Mouse (Mus musculus) myocyte (in vitro differentiated cells): ENCODE measurements around the gene Ankmy1.

ENCODE experiments used
- MAX ChIP-seq: IDR thresholded peaks from one replicate; pipeline ENCODE4 v1.6.1; 2011; ENCODE audit warnings: low read depth, mild to moderate bottlenecking, control low read depth
- MYOD1 ChIP-seq, 3 experiments: IDR thresholded peaks; one replicate each; pipeline ENCODE4 v1.6.1; 2011; ENCODE audit warnings: control low read depth in 2 of 3, low read depth in 2 of 3, mild to moderate bottlenecking in 2 of 3, moderate library complexity in 1 of 3; ENCODE audit not compliant: insufficient read length in 2 of 3, control insufficient read depth in 1 of 3
- MYOG ChIP-seq, 3 experiments: IDR thresholded peaks; one replicate each; pipeline ENCODE4 v1.6.1; 2011; ENCODE audit warnings: control low read depth in 2 of 3, low read depth in 2 of 3, mild to moderate bottlenecking in 2 of 3; ENCODE audit not compliant: insufficient read length in 2 of 3, control insufficient read depth in 1 of 3, insufficient read depth in 1 of 3
- POLR2A ChIP-seq: IDR thresholded peaks from one replicate; pipeline ENCODE4 v1.6.1; 2011; ENCODE audit warnings: low read depth, mild to moderate bottlenecking, control low read depth, moderate library complexity; ENCODE audit not compliant: insufficient read length
- TCF12 ChIP-seq: IDR thresholded peaks from one replicate; pipeline ENCODE4 v1.6.1; 2011; ENCODE audit warnings: mild to moderate bottlenecking, control low read depth; ENCODE audit not compliant: poor library complexity, insufficient read depth, severe bottlenecking
- TCF3 ChIP-seq: IDR thresholded peaks from one replicate; pipeline ENCODE4 v1.6.1; 2011; ENCODE audit warnings: low read depth, control low read depth; ENCODE audit not compliant: insufficient read length

DNA sequence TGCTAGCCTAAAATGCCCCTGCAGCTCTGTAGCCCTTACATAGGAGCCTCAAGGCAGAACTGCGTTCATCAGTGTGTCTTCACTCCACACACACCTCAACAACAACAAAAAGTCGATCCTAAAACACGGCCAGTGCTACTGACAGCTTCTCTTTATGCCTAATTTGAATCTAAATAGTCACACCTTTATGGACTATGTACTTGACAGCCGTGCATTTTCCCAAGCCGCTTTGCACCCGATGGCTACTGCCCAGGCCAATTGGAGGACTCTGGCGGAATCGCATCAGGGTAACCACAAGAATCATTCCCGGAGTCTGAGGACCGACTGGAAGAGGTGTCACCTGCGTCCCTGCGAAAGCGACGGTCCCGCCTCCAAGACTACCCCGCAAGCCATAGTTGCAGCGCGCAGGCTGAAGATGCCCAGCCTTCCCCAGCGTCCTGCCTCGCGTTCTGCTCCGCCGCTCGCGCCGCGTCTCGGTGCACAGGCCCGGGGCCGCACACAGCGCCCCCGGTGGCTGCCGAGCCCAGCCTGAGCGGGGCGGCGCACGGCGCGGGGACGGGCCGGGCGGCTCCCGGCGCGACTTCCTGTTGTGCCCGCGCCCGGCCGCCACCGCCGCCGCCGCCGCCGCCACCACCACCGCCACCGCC lies 7.7 kb upstream of the Ankmy1 start, which contains the start of gene Rnpepl1:
- TF ChIP-seq POLR2A (peak; percentile 79), MAX (no peak), TCF12 (no peak), MYOG (IDR thresholded peaks at IDR 0.05; ENCODE audit: control insufficient read depth in 1 of 3, insufficient read depth in 1 of 3, insufficient read length in 2 of 3, low read depth in 2 of 3) (peak in 2 of 3 experiments; percentile 14 to 51), TCF3 (no peak), MYOD1 (IDR thresholded peaks at IDR 0.05; ENCODE audit: control insufficient read depth in 1 of 3, insufficient read length in 2 of 3, low read depth in 2 of 3) (no peak)
